Mouse (Mus musculus) adipocyte (in vitro differentiated cells): ENCODE results near the gene Crisp4.

ENCODE experiments used
- DNase-seq: peaks from one replicate; pipeline ENCODE4 v3.0.0-alpha.2; 2016; ENCODE audit warnings: low spot score

Crisp4 gene

DNA sequence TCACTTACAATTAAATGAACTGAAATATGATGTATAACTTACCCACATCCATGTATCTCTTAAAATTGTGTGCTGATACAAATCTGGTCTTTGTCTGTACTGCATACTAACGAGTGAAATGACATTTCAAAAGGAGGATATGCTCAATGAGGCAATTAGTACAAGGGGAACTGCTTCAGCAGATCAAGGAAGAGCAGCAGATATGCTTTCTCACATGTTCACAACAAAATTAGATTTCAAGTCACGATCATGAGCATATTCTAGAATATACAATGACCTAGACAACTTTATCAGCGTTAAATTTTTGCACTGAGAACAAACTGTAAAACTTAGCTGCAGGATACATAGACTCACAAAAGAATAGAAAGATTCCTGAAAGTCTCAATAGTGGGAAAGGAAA lies at the start of gene Crisp4:
Gene Crisp4, minus strand, starts transcription at position 101 of the 400 bp plus-strand sequence.
- no peak for DNase-seq

DNA sequence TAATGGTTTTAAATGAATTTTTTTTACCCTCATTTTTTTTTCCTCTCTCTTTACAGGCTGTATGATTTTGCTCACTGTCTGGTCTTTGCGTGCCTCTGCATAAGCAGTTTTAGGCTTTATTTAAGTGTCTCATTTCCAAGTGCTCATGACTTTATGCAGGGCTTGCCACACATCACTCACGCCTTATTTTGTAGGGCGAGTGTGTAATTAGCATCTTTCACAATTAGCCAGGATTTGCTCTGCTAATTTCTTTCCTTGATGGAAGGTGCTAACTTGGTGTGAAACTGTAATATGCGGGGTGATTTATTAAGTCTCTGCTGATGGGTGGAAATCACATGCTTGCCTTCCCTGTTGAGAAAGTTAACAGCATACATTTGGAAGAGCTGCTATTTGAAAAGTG lies 46.0 kb upstream of the Crisp4 start:
- DNase-seq: no peak

- DNase-seq: no peak
Observed at GRCm38 (mm10) chr1:18190714-18191712, 45.3 kb upstream of the Crisp4 start.

DNA sequence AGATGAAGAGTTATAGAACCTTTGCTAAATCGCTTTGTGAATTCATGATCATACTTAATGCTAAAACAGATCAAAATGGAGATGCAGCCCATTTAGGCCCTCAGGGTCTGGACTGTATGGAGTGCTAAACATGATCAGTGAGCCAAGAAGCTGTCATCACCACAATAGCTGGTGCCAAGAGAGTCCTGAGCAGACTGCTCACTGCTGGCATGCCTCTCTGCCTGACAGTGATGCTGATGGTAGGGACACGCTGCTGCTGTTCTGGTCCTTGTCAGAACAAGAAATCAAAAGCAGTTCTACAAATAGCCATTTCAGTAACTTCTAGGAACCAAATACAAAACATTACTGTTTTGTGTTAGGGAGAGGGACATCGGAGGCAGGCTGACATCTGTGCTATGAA lies 35.5 kb upstream of the Crisp4 start:
- no peak for DNase-seq

GRCm38 (mm10) chr1:18170573-18170972 lies 24.9 kb upstream of the Crisp4 start:
- DNase-seq: no peak

DNA sequence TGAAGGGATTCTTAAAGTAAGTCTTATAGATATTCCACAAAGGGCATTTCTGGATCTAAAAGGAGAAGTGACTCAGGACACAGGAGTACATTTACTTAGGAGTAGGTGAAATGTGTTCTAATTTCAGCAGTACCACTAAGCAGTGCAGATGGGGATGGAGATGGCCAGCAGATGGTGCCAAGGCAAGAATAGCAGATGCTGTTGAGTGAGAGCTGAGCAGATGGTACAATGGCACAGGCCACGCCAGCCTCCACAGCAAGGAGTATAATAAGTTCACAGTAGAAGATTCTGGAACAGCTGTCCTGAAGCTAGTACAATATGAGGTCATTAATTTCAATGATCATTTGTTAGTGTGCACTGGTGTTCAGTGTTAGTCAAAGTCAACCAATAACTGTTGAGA lies 22.6 kb upstream of the Crisp4 start:
- DNase-seq: no peak

GRCm38 (mm10) chr1:18159082-18159481 lies 13.4 kb upstream of the Crisp4 start:
- no peak for DNase-seq

DNA sequence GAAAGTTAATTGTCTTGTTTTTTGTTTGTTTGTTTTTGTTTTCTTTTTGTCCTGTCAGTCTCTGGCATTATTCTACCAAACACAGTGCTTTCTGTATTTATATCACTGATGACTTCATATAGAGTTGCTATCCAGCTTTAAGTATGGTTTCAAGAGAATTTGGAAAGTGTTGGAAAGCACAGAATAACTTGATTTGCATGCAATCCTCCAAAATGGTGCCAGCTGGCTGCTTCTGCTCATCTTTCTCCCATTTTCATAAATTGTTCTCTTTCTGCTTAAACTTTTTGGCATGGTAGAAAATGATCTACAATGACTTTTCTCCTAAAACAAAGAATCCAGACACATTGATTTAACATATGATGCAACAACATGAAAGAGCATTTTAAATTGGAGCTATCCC lies 2.5 kb upstream of the Crisp4 start:
- DNase-seq: no peak

DNA sequence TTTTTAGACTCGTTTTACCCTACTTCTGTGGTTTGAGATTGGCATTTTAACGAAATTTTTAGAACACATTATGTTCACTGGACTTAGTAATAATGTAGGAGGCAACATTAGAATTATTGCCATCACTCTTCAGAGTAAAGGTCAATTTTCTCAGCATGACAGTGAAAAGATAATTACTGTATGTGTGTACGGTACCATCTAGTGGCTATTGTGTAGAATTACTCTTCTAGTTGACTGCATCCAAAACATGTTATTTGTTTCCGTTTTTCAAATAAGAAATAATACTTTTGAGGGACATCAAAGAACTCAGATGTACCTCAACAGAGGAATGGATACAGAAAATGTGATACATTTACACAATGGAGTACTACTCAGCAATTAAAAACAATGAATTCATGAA lies 14.0 kb downstream of the Crisp4 start:
- DNase-seq: peak; percentile 2

GRCm38 (mm10) chr1:18129983-18130382 lies 15.7 kb downstream of the Crisp4 start:
- no peak for DNase-seq

GRCm38 (mm10) chr1:18106720-18107355 lies 38.9 kb downstream of the Crisp4 start:
- peak; percentile 41 for DNase-seq

GRCm38 (mm10) chr1:18105866-18106529 lies 39.7 kb downstream of the Crisp4 start:
- DNase-seq: peak; percentile 53

DNA sequence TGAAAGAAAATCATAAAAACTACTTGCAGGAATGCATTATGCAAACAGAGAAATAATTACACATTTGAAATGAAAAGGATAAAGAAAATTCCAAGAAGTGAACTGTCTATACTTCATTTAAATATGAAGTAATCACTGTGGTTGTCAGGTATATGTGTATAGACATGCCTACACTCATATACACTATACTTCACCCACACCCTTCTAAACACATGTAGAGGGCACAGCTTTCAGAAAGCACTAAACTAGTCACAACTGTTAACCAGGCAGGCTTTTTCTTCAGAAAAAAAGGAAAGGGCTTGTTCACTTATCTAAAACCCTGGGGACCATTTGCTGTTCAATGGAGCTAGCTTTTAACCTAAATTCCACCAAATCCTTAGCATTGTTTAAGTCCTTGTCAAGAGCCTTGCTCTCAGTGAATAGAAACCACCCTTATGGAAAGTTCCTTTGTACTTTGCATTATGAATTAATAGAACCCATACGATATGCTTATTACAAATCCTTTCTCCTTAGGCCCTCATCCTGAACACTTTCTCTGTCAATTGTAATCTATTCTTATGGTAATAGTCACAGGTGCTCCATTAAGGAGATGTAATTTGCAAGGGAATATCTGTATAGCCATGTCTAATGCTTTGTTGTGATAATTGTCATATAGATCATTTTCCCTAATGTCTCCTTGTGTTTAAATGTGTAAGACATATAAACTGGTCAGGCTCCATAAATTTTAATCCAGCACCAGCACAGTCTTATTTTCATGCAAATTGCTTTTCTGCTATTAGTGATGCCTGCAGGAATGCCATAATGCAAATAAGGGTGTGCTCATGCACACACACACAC lies 40.5 kb downstream of the Crisp4 start:
- no peak for DNase-seq
